Mouse (Mus musculus): Measurements from ENCODE around the gene Vmn1r129. TPM values are rescaled to one million over a fixed set of nuclear protein-coding genes. Genes with fewer than 3 reads are reported as not detected.
"Not testable (repeated sequence)": the region's sequence is repeated elsewhere in the genome, so short reads cannot be mapped to it uniquely, and the experiment has no call there.

Gene Vmn1r129
- not detected for total RNA-seq (2021)
- long read RNA-seq, experiment 1, result 0 reads
- long read RNA-seq, experiment 2, result 0 reads

DNA sequence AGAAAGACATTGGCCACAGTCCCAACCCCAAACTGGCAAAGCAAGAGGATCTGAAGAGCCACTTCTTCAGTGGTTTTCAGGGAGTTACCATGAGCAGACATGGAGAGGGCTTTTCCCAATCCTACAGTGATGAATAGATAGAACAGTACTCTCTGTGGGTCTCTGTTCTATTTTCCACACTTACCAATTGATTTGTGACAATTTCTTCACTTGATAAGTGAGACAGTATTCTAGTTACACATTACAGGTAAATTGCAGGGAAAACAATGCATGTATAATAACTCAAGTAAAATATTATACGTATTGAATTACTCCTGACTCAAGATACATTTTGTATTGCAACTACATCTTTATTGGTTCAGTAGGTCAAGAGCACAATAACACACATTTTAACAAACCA is at the start of gene Vmn1r129:
TSS of gene Vmn1r129 (minus strand) at position 101 of the 400 bp plus-strand sequence.
- not testable (repeated sequence) for DNase-seq

DNA sequence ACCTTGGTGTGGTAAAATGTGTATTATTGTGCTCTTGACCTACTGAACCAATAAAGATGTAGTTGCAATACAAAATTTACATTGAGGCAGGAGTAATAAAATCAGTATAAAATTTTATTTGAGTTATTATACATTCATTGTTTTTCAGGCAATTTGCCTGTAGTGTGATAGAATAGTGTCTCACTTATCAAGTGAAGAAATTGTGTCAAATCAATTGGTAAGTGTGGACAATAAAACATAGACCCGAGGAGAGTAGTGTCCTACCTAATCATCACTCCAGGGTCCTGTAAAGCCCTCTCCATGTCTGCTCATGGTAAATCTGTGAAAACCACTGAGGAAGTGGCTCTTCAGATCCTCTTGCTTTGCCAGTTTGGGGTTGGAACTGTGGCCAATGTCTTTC is 12.0 kb downstream of the Vmn1r129 start, which contains the start of gene Vmn1r128:
TSS of gene Vmn1r128 (plus strand) at position 301 of the 400 bp plus-strand sequence.
- not testable (repeated sequence) for DNase-seq

DNA sequence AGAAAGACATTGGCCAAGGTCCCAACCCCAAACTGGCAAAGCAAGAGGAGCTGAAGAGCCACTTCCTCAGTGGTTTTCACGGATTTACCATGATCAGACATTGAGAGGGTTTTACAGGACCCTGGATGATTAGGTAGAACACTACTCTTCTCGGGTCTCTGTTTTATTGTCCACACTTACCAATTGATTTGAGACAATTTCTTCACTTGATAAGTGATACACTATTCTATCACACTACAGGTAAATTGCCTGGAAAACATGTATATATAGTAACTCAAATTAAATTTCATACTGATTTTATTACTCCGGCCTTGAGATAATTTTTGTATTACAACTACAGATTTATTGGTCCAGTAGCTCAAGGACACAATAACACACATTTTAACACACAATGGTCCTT is 41.3 kb downstream of the Vmn1r129 start, which contains the start of gene Vmn1r127:
TSS of gene Vmn1r127 (minus strand) at position 101 of the 400 bp plus-strand sequence.
- DNase-seq, result not testable (repeated sequence)

Other genes with a start within 250 kb of the Vmn1r129 start
- not detected for gene Vmn1r122, start 227.2 kb downstream of the Vmn1r129 start, total RNA-seq (2021)
- not detected for gene Vmn1r123, start 199.1 kb downstream of the Vmn1r129 start, total RNA-seq (2021)
- gene Gm5157, start 170.9 kb downstream of the Vmn1r129 start, total RNA-seq (2021), result not detected
- gene Vmn1r124, start 100.7 kb downstream of the Vmn1r129 start, total RNA-seq (2021), result not detected
- not detected for gene Vmn1r125, start 89.1 kb downstream of the Vmn1r129 start, total RNA-seq (2021)
- not detected for gene Vmn1r126, start 59.8 kb downstream of the Vmn1r129 start, total RNA-seq (2021)
- gene Vmn1r127, start 41.4 kb downstream of the Vmn1r129 start, total RNA-seq (2021), result not detected
- not detected for gene Vmn1r128, start 11.9 kb downstream of the Vmn1r129 start, total RNA-seq (2021)
- gene Gm6882, start 71.5 kb upstream of the Vmn1r129 start, total RNA-seq (2021), result not detected
- gene Vmn1r130, start 150.5 kb upstream of the Vmn1r129 start, total RNA-seq (2021), result not detected
- gene Vmn1r131, start 184.8 kb upstream of the Vmn1r129 start, total RNA-seq (2021), result not detected

Data from adrenal gland, postnatal 36 days (tissue).